Mouse (Mus musculus): ENCODE measurements around the gene Napb.
"Not testable (repeated sequence)": the region's sequence is repeated elsewhere in the genome, so short reads cannot be mapped to it uniquely, and the experiment has no call there.

Napb gene

GRCm38 (mm10) chr2:148732327-148733000 is at the start of gene Napb:
TSS of gene Napb (minus strand) at chr2:148732467.
- DNase-seq (ENCODE audit: inconsistent age in 2 of 2, low spot score in 1 of 2): peak; percentile 96 to 98

GRCm38 (mm10) chr2:148781709-148782108 is 49.4 kb upstream of the Napb start, which contains the start of gene 8030411F24Rik:
TSS of gene 8030411F24Rik (plus strand) at chr2:148782009.
- DNase-seq (ENCODE audit: inconsistent age in 2 of 2, low spot score in 1 of 2): no peak

GRCm38 (mm10) chr2:148771397-148771796 is 39.1 kb upstream of the Napb start, which contains the start of gene Cst11:
TSS of gene Cst11 (minus strand) at chr2:148771497.
- not testable (repeated sequence) for DNase-seq (ENCODE audit: inconsistent age in 2 of 2, low spot score in 1 of 2)

DNA sequence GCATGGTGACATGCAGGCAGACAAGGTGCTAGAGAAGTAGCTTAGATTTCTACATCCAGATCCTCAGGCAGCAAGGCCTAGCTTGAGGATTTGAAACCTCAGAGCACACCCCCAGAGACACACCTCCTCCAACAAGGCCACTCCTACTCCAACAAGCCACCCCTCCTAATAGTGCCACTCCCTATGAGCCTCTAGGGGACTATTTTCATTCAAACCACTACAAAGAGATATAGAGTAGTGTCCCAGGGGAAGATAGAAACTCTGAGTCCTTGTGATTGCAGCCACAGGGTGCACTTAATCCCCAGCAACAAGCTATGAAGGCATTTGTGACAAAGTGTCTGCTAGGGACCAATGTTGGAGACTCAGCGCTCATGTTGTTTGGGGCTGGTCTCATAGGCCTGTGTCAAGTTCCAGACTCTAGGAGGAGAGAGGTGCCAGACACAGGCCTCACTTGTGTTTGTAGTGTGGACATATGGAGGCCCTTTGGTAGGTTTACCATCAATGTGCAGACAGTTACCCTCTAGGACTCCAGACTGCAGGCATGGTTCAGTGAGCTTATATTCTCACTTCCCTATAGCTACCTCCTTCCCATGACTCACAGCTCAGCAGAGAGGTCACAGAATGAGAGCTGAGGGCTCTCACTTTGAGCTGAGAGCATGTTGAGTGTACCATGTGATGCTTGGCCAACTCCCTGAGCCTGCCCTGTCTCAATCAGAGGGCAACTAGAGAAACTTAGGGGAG is 31.6 kb upstream of the Napb start:
- no peak for DNase-seq (ENCODE audit: inconsistent age in 2 of 2, low spot score in 1 of 2)

DNA sequence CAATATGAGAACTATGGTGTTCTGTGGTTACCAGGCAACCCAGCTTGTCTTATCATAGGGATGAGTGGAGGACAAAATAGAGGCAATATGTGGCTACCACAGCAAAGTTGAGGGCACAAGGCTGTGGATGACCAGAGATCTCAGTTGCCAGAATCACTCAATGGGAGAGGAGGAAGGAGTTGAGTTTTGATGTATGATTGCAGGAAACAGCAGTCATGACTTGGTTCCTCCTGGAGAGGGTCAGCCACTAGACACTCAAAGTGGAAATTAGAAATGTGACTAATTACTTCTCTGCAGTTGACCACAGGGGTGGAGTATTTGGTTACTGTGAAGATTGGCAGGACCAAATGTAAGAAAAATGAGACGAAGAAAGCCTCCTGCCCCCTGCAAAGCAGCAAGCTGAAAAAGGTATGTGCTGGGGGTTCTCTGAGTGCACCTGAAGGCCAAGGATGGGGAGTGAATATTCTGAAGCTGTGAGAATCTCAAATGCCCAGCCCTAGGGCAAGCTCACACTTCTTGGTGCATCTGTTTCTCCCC is 22.1 kb upstream of the Napb start:
- no peak for DNase-seq (ENCODE audit: inconsistent age in 2 of 2, low spot score in 1 of 2)

DNA sequence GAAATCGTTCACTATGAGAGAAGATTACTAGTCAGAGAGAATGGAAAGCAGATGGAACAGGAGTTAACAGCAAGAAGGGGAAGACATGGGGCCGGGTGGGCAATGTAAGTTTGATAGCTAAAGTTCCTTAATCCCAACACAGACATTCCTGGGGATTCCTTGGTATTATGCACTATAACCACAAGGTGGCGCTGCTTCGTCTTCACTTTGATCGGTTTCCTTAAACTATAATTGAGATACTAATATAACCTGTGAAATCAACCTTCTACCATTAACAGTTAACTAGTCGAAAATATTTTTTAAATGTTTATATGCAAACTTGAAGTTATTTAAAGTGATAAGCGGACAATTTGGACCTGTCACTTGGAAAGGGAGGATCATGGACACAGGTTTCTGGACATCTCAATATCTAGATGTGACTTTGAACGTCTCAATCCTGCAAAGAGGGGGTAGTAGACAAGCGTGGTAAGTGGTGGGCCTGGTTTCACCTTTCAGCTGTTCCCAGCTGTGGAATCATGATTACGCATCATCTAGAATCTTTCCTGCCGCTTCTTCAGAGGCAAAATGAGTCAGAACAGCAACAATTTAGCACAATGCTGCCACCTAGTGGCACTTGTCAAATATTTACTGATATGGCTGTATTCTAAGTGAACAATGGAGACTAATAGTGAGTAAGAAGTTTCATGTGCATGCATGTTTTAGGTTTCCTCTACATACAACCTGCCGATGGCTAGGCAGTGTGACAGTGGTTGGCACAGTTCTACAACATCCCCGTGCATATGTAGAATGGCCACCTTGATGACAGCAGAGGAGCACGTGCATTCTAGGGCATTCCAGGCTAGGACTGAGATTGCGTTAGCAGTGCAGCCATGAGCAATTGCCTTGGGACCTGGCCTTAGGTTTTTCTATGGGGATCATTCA is 19.9 kb upstream of the Napb start:
- peak; percentile 71 to 94 for DNase-seq (ENCODE audit: inconsistent age in 2 of 2, low spot score in 1 of 2)

GRCm38 (mm10) chr2:148750058-148750457 is 17.8 kb upstream of the Napb start, which contains the start of gene Cstl1:
TSS of gene Cstl1 (plus strand) at chr2:148750358.
- DNase-seq (ENCODE audit: inconsistent age in 2 of 2, low spot score in 1 of 2): no peak

DNA sequence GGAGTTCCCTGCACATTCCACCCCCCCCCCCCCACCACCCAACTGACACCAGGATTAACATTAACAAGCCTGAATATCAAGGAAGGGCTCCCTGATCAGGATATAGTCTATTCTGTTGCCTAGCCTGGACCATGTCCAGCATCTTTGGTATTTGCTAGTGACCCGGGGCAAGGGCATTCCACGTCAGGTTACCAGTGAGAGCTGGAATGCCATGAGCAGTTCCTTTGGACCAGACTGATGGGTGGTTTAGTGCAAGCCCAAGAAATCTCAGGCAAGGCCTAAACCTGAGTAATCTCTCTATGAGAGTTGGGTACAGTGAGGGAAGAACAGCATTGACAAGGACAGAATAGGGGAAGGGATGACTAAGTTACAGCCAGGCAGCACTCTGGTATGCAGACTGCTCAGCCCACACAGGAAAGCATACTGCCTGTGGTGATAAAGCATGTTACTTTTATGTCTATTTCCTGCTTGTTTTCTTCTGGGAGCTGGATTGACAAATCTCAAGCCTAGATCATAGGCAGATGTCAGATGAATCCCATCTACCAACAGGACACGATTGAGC is 11.7 kb upstream of the Napb start:
- DNase-seq (ENCODE audit: inconsistent age in 2 of 2, low spot score in 1 of 2): no peak

DNA sequence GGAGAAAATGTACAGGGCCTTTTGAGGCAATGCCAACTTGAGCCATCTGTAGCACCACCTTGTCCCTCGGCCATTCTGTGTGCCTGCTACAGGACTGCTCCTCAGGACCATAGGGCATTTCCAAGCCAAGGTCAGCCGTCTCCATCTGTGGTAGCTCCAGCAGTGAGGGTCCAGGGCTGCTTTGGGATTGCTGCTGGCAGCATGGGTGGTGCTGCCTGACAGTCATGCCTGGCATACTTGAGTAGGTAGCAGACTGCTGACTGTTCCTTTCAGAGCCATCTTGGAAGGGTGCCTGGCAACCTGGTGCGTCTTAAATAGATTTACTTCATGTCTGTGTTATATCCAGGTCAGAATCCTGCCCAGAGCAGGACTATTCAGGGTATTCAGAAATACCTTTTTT is 10.7 kb upstream of the Napb start:
- no peak for DNase-seq (ENCODE audit: inconsistent age in 2 of 2, low spot score in 1 of 2)

DNA sequence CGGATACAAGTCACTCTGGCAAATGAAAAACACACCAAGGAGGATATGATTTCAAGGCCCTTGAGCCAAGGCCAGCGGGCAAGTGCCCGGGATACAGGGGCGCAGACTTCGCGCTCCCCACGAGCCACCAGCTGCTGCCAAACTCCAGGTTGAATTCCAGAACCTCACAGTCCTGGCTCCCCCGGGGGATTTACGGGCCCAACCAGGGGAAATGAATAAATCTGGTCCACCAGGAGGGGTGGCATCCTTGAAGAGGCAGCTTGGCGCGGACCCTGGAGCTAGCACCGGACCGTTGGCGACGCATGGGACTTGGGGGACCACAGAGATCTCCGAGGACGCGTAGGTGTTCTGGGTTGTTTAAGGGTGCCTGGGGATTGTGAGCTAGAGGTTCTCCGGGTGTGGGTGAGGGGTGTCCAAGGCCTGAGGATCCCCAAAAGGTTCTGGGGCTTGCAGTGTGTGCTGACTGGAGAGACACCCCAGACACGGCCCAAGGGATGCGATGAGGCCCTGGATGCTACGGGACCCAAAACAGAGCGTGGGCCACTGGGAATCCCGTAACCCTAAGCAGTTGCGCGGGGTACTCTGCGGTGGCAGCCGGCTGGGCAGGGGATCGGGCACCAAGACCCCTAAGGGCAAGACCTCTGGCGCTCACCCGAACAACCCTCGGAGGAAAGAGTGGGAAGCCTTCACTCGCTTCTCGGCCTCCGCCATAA is 497 bp downstream of the Napb start:
- DNase-seq (ENCODE audit: inconsistent age in 2 of 2, low spot score in 1 of 2): peak; percentile 44 to 82

GRCm38 (mm10) chr2:148719271-148719995 is 12.8 kb downstream of the Napb start:
- DNase-seq (ENCODE audit: inconsistent age in 2 of 2, low spot score in 1 of 2): peak in 1 of 2 experiments; percentile 64

- no peak for DNase-seq (ENCODE audit: inconsistent age in 2 of 2, low spot score in 1 of 2)
Measured at GRCm38 (mm10) chr2:148717072-148717471, 15.2 kb downstream of the Napb start.

- DNase-seq (ENCODE audit: inconsistent age in 2 of 2, low spot score in 1 of 2): no peak
Measured at GRCm38 (mm10) chr2:148712326-148712725, 19.9 kb downstream of the Napb start.

- no peak for DNase-seq (ENCODE audit: inconsistent age in 2 of 2, low spot score in 1 of 2)
Measured at GRCm38 (mm10) chr2:148707202-148707530, 25.1 kb downstream of the Napb start.

DNA sequence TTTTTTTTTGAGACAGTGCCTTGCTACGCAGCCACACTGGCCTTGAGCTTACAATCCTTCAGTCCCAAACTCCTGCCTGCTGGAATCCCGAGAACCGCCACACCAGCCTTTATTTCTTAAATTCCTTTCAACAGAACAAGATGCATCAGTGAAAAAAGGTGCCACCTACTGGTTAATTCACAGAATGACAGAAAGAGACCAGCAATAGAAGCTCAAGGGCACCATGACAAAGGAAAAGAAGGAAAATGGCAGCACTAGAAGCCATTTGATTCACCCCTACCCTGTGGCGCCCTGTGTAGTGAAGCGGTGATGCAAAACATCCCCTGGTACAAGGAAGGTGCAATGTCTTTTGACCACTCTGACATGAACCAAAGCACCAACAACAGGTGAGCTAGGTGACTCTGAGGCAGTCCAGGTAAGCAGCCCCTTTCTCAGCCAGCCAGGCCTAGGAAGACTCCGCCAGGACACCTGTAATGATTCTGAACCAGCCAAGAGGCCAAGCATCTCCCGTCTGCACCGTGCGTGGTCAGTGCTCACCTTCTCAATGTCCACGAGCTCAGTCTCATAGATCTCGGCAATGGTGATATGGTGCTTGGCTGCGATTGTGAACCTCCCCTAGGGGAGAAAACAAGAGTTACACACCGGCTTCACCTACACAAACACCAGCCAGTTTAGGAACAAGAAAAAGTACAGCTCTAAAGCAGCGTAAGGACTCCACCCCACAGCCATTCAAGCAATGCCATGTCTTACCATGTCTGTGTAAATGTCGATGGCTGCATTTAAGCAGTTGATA is 25.7 kb downstream of the Napb start:
- DNase-seq (ENCODE audit: inconsistent age in 2 of 2, low spot score in 1 of 2): peak in 1 of 2 experiments; percentile 72

DNA sequence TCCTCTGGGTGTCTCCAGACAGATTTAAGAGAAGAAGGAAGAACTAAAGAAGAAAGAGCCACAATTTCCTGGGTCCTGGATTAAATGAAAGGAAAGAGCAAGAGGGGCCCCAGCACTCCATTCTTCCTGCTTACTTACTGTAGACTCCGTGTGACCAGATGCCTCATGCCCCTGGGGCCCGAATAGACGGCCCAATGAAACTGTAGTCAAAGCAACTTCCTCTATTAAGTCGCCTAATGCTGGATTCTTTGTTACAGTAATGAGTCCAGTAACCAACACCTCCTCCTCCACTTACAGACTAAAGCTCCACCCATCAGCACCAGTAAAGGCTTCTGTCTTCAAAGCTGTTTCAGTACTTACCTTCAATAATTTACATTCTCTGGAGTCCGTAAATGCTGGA is 33.7 kb downstream of the Napb start:
- no peak for DNase-seq (ENCODE audit: inconsistent age in 2 of 2, low spot score in 1 of 2)

DNA sequence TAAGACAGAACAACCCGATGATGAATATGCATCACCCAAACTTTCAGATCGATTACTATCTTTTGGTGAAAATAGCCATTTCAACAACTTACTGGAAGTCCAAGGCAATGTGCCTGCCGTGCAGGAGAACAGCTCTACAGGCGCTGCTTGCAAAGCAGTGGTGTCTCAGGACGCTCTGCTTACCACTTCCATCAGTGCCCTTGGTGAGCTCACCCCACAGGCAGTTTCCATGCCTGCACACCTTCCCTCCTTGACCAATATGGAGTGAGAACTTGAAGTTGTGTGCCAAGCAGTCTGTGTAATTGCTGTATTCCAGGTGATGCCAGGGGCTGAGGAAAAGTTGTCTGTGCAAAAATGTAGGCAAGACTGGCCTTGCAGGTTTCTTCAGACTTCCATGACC is 41.5 kb downstream of the Napb start:
- DNase-seq (ENCODE audit: inconsistent age in 2 of 2, low spot score in 1 of 2): peak in 1 of 2 experiments; percentile 54

DNA sequence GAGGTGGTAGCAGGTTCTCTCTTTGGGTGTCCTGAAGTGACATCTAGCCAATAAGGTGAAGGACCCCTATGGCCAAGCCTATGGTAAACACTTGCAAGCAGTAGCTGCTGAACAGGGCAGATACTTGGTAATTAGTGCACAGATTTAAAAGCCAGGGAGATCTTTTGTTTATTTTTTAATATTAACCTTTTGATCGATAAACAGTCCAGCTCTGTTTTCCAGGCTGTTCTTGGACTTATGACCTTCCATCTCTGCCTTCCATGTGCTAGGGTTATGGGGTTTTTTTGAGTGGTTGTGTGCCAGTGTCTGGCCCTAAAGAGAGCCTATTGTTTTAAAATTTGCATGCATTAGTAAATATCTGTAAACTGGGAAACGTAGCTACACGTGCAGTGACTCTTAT is 42.0 kb downstream of the Napb start:
- no peak for DNase-seq (ENCODE audit: inconsistent age in 2 of 2, low spot score in 1 of 2)

Measured in adrenal gland, adult (tissue).